Mouse (Mus musculus): Measurements from ENCODE around the gene St3gal4.

Gene St3gal4

DNA sequence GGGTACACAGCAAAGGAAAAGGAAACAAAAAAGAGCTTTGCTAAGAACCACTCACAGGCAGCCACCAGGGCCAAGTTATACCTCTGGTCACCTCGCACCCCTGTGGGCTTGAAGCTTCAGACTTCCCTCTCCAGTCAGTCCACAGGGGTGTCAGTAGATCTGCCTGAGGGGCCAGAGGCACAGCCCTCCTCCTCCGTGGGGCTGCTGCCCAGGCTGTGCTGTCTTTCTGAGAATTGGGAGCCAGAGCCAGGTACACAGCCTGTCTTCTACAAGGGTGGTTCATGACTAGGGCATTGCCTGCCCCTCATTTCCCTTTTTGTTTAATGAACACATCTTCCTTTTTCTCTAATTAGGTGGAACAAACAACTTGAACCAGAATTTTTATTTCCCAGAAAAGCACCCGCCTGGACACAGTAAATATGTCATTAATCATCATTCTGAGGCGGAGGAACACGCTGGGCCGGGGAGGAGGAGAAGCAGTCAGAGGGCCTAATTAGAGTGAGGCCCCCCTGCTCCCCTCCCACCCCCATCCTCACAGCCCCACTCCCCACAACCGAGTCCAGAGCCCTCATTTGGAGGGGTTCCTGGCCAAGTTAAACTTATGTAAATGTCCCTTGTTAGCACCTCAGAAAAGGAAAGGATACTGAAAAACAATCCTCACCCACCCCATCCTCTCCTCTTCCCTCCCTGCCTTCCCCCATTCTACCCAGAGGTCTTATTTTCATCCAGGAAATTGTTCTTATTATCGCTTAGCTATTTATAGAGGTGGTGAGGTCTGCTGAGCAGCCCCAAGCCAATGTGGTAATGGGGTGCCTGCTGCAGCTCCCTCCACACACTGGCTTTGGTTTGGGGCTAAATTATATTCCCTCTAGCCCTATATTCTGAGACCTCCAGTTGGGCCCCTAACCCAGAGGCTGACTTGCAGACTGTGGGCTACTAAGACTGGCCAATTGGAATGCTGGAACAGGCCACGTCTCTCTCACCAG, 120.9 kb downstream of the St3gal4 start:
- DNase-seq, result no peak
